Mouse (Mus musculus): ENCODE results near the gene Lrrc17.
"Not testable (repeated sequence)": the region's sequence is repeated elsewhere in the genome, so short reads cannot be mapped to it uniquely, and the experiment has no call there.

Lrrc17 gene

GRCm38 (mm10) chr5:21544821-21545220 lies 1.5 kb downstream of the Lrrc17 start:
- no peak for DNase-seq

GRCm38 (mm10) chr5:21545227-21545626 lies 1.9 kb downstream of the Lrrc17 start:
- DNase-seq: no peak

GRCm38 (mm10) chr5:21545786-21546185 lies 2.4 kb downstream of the Lrrc17 start:
- DNase-seq: no peak

GRCm38 (mm10) chr5:21547005-21547404 lies 3.6 kb downstream of the Lrrc17 start:
- no peak for DNase-seq

GRCm38 (mm10) chr5:21553685-21554084 lies 10.3 kb downstream of the Lrrc17 start:
- DNase-seq: no peak

- no peak for DNase-seq
Measured at GRCm38 (mm10) chr5:21554732-21555131, 11.4 kb downstream of the Lrrc17 start.

- DNase-seq: no peak
Measured at GRCm38 (mm10) chr5:21556502-21556901, 13.1 kb downstream of the Lrrc17 start.

- no peak for DNase-seq
Measured at GRCm38 (mm10) chr5:21563936-21564335, 20.6 kb downstream of the Lrrc17 start.

GRCm38 (mm10) chr5:21565392-21566065 lies 22.2 kb downstream of the Lrrc17 start:
- DNase-seq: no peak

GRCm38 (mm10) chr5:21567784-21568183 lies 24.4 kb downstream of the Lrrc17 start:
- no peak for DNase-seq

GRCm38 (mm10) chr5:21572764-21573416 lies 29.5 kb downstream of the Lrrc17 start:
- no peak for DNase-seq

- no peak for DNase-seq
Measured at GRCm38 (mm10) chr5:21574386-21575209, 31.2 kb downstream of the Lrrc17 start.

- no peak for DNase-seq
Measured at GRCm38 (mm10) chr5:21575210-21575550, 31.8 kb downstream of the Lrrc17 start.

- no peak for DNase-seq
Measured at GRCm38 (mm10) chr5:21578136-21578535, 34.8 kb downstream of the Lrrc17 start.

- DNase-seq: peak; percentile 71
Measured at GRCm38 (mm10) chr5:21586763-21587162, 43.4 kb downstream of the Lrrc17 start.

- no peak for DNase-seq
Measured at GRCm38 (mm10) chr5:21587683-21588082, 44.3 kb downstream of the Lrrc17 start.

GRCm38 (mm10) chr5:21588220-21588619 lies 44.9 kb downstream of the Lrrc17 start:
- peak; percentile 27 for DNase-seq

GRCm38 (mm10) chr5:21592106-21592505 lies 48.7 kb downstream of the Lrrc17 start:
- DNase-seq: no peak

GRCm38 (mm10) chr5:21593201-21593709 lies 49.9 kb downstream of the Lrrc17 start:
- DNase-seq: no peak

GRCm38 (mm10) chr5:21599536-21599935 lies 56.2 kb downstream of the Lrrc17 start:
- not testable (repeated sequence) for DNase-seq

GRCm38 (mm10) chr5:21599961-21600360 lies 56.6 kb downstream of the Lrrc17 start:
- DNase-seq: no peak

- DNase-seq: no peak
Measured at GRCm38 (mm10) chr5:21605936-21606335, 62.6 kb downstream of the Lrrc17 start.
